8 mouse cellular contexts compared by ENCODE assay signal in genomic region chr10:40141864-40142523, GRCm38 (mm10). TPM values are rescaled to one million over a fixed set of nuclear protein-coding genes. Genes with fewer than 3 reads are reported as not detected.
DNase-seq lines count a peak whose midpoint lies in the region; ATAC-seq and TF ChIP-seq lines count a peak whose summit lies in the region.

TSS of gene Slc16a10 (minus strand) at chr10:40142258.

- TF ChIP-seq CTCF in layer of hippocampus, adult 2 months (conservative IDR thresholded peaks at IDR 0.05) = peak; percentile 50
- no peak for TF ChIP-seq CTCF in lung, adult 2 months (IDR thresholded peaks at IDR 0.05; ENCODE audit: insufficient read depth, low read length)

- H3K36me3 ChIP-seq in neural tube, embryonic 15.5 days = no peaks in the 10 kb centered on the region

- ATAC-seq in neural tube, embryonic 15.5 days (ENCODE audit: low FRiP score) = peak; percentile 99

- H3K4me3 ChIP-seq in layer of hippocampus, adult 2 months = peak within 1 kb of the TSS; percentile 76
- H3K4me3 ChIP-seq in lung, adult 2 months (replicated peaks; ENCODE audit: extremely low read depth, low read depth, low read length) = peak within 1 kb of the TSS; percentile 63
- H3K4me3 ChIP-seq in neural tube, embryonic 15.5 days (replicated peaks) = peak within 1 kb of the TSS; percentile 61

- 1% methylated on average over 71 of the region's 76 CpGs for WGBS in lung, adult 2 months
- under 1% methylated on average over 73 of the region's 76 CpGs for WGBS in neural tube, embryonic 15.5 days

- H3K9ac ChIP-seq in neural tube, embryonic 15.5 days (replicated peaks) = peak within 1 kb of the TSS; percentile 60

- H3K4me2 ChIP-seq in neural tube, embryonic 15.5 days = peak within 1 kb of the TSS; percentile 83

- no peaks in the 10 kb centered on the region for H3K9me3 ChIP-seq in neural tube, embryonic 15.5 days (replicated peaks)

- no peaks in the 10 kb centered on the region; the same call in 1 of the 2 replicates for H3K27me3 ChIP-seq in neural tube, embryonic 15.5 days (replicated peaks)

- DNase-seq in MEL-GATA-1-ER (ENCODE audit: extremely low read depth, low read depth) = peak; percentile 91
- peak; percentile 97 for DNase-seq in cerebellum, adult 8-10 months
- peak; percentile 93 for DNase-seq in forelimb bud, embryonic 11.5 days (ENCODE audit: low read depth, low spot score)
- peak; percentile 95 for DNase-seq in heart, postnatal 4 days
- DNase-seq in layer of hippocampus, adult 2 months (ENCODE audit: low spot score in 2 of 2) = peak; percentile 90 to 92
- DNase-seq in lung, adult 2 months = peak; percentile 85
- DNase-seq in testis, postnatal 10 days (ENCODE audit: low spot score) = peak; percentile 93

- peak within 1 kb of the TSS; percentile 76 for H3K27ac ChIP-seq in layer of hippocampus, adult 2 months
- no peak within 1 kb of the TSS for H3K27ac ChIP-seq in neural tube, embryonic 15.5 days (replicated peaks)

- no peaks in the 10 kb centered on the region for H3K4me1 ChIP-seq in lung, adult 2 months (ENCODE audit: control insufficient read depth, insufficient read depth, low read length)
- H3K4me1 ChIP-seq in neural tube, embryonic 15.5 days = peaks cover 9% of the 10 kb centered on the region

- TF ChIP-seq POLR2A in lung, adult 2 months (IDR thresholded peaks at IDR 0.05; ENCODE audit: borderline replicate concordance, extremely low read depth, low read depth, low read length) = peak; percentile 65; the same call in 1 of the 2 replicates

RNA-seq across cellular contexts. Expression of gene Slc16a10, which starts in this region (rescaled TPM):
- 10 to 100 TPM; 12.9 to 14.3 TPM for total RNA-seq in heart, postnatal 4 days (2021)
- total RNA-seq in layer of hippocampus, adult 2 months (2021) = 1 to 10 TPM; 4.8 to 4.9 TPM
- 11.3 and 20.7 TPM in 2 replicates for polyA plus RNA-seq in lung, adult 2 months (2012; rRNA removed)
- 2.2 and 10.1 TPM in 2 replicates for polyA plus RNA-seq in neural tube, embryonic 15.5 days (2015; fragmentation: Nextera tagmentation; extraction: Ambion mirVana)
